Mouse (Mus musculus): ENCODE data around the gene D7Ertd443e.

D7Ertd443e gene

GRCm38 (mm10) chr7:134227101-134227500, 158.4 kb downstream of the D7Ertd443e start:
- DNase-seq (ENCODE audit: low spot score) = no peak

GRCm38 (mm10) chr7:134226231-134226630, 159.2 kb downstream of the D7Ertd443e start:
- no peak for DNase-seq (ENCODE audit: low spot score)

- peak; percentile 81 for DNase-seq (ENCODE audit: low spot score)
These were observed 160.5 kb downstream of the D7Ertd443e start for GRCm38 (mm10) chr7:134224741-134225612.

- no peak for DNase-seq (ENCODE audit: low spot score)
These were observed 161.1 kb downstream of the D7Ertd443e start for GRCm38 (mm10) chr7:134224421-134224740.

- DNase-seq (ENCODE audit: low spot score) = peak; percentile 84
These were observed 161.9 kb downstream of the D7Ertd443e start for GRCm38 (mm10) chr7:134223444-134224161.

Data from embryo, embryonic 10 days (tissue).